25 mouse cellular contexts compared by ENCODE assay signal in genomic region chr7:84349976-84350375, GRCm38 (mm10).
"Had no signal": no experiment of that assay in that cellular context is flagged by ENCODE, and none has a peak within 500 bp of the region (broad histone marks: within the 10 kb centered on the region; RNA-seq: fewer than 3 reads in every experiment).

No protein-coding gene starts in this region.

- H3K36me3 ChIP-seq: heart, embryonic 13.5 days; heart, embryonic 15.5 days had no signal

- ATAC-seq: intestine, embryonic 16.5 days had no signal

- H3K9me3 ChIP-seq: heart, embryonic 13.5 days; heart, embryonic 15.5 days; hindbrain, embryonic 13.5 days; hindbrain, embryonic 15.5 days; kidney, embryonic 15.5 days; limb, embryonic 13.5 days; limb, embryonic 15.5 days had no signal

- H3K27me3 ChIP-seq: heart, embryonic 13.5 days; heart, embryonic 15.5 days; hindbrain, embryonic 13.5 days; hindbrain, embryonic 15.5 days; kidney, embryonic 15.5 days; limb, embryonic 13.5 days; limb, embryonic 15.5 days had no signal

- H3K9ac ChIP-seq: heart, embryonic 13.5 days; heart, embryonic 15.5 days; hindbrain, embryonic 13.5 days; hindbrain, embryonic 15.5 days; kidney, embryonic 15.5 days; limb, embryonic 13.5 days; limb, embryonic 15.5 days had no signal

- H3K4me3 ChIP-seq: heart, adult 2 months; heart, embryonic 13.5 days; heart, embryonic 15.5 days; hindbrain, embryonic 13.5 days; hindbrain, embryonic 15.5 days; kidney, embryonic 15.5 days; limb, embryonic 13.5 days; limb, embryonic 15.5 days had no signal

- H3K4me2 ChIP-seq: heart, embryonic 11.5 days; heart, embryonic 13.5 days; heart, embryonic 15.5 days; hindbrain, embryonic 13.5 days; hindbrain, embryonic 15.5 days; kidney, embryonic 15.5 days; limb, embryonic 13.5 days; limb, embryonic 15.5 days had no signal

- H3K27ac ChIP-seq: heart, adult 2 months; heart, embryonic 13.5 days; heart, embryonic 15.5 days; hindbrain, embryonic 13.5 days; hindbrain, embryonic 15.5 days; hindbrain, postnatal 0 days; kidney, embryonic 15.5 days; kidney, postnatal 0 days; limb, embryonic 13.5 days; limb, embryonic 15.5 days had no signal

- H3K4me1 ChIP-seq: heart, embryonic 15.5 days; hindbrain, embryonic 13.5 days; kidney, embryonic 15.5 days; limb, embryonic 13.5 days; limb, embryonic 15.5 days had no signal

- DNase-seq: gastrocnemius, postnatal 14 days; gastrocnemius, postnatal 36 days; heart, adult 11 months; heart, adult 2 months; heart, postnatal 14 days; heart, postnatal 36 days; kidney, adult 11 months; kidney, adult 2 months; kidney, adult 9 months; kidney, postnatal 14 days; kidney, postnatal 36 days; layer of hippocampus, adult 9-11 months; layer of hippocampus, postnatal 36 days; left cerebral cortex, postnatal 4 days had no signal
